Mouse (Mus musculus): ENCODE data around the gene Cobl.

Gene Cobl

DNA sequence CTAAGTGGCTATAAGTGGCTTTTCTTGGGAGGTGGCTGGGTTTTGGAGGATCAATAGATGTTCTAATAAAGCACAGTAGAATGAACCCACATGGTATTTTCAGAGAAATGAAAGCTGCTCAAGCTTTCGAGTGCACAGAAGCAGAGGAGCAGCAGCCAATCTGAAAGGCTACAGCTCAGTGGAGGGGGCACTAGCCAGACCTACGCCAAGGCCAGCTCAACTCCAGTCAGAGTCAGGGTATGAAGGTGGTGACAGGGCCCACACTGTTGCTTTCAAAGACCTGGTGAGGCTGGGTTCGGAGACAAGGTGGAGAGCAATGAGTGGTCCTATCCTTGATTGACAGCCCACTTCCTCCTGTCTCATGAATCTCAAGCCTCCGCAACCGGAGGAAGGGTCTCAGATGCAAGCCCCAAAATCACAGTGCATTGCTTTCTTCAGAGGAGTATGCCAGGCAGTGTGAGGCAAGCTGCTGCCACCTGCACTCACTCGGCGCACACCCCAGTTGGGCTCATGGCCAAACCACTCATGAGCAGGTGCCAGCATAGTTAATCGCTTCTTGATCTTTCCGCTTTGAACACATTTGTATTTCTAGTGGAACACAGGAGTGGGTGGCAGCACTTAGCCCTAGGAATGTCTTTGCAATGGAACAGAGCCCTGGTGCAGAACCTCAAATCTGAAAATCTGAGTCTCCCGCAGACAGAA lies 232.6 kb downstream of the Cobl start:
- in situ Hi-C loops (cut with MboI; ENCODE audit: low sequenced_read_pairs): no loop called here

DNA sequence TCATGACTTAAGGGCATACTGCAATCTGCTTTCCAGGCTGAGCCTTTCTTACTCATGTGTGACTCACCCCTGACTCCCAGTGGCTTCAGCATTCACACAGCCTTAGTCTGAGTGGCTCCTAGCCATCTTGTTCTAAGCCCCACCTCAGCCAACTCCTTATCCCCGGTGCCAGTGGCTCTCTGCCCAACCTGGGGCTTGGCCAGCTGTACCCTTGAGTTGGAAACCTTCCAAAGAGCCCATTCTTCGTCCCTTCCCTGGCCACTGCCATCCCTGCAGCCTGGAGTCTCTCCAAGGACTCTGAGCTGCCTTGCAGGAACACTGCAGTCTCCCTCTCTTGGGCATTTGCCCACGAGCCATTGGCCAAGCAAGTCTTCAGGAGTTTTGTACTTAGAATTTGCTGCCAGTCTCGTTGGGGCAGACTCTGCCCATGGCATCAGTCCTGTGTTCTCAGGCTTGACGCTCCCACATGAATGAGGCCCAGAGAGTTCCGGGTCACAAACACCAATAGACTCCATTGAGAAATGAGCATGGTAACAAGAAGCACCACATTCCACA lies 233.2 kb downstream of the Cobl start:
- in situ Hi-C loops (cut with MboI; ENCODE audit: low sequenced_read_pairs): no loop called here

DNA sequence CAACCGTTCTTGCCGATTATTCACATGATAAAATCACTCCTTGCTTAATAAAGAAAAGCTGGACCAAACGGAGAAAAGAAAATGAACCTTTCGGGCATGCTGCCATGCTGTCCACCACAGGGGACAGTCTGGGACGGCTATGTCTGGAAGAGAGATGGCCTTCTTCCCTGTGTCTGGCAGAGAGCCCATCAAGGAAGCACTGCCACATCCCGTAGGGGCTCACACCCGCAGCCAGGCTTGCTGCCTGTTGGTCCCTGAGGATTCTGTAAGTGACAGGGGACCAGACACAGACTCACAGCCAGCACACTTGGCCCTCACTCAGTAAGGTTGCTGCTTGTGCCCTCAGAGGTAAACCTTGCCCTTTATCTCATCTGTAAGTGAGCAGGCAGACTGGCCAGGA lies 235.3 kb downstream of the Cobl start:
- in situ Hi-C loops (cut with MboI; ENCODE audit: low sequenced_read_pairs): no loop called here

DNA sequence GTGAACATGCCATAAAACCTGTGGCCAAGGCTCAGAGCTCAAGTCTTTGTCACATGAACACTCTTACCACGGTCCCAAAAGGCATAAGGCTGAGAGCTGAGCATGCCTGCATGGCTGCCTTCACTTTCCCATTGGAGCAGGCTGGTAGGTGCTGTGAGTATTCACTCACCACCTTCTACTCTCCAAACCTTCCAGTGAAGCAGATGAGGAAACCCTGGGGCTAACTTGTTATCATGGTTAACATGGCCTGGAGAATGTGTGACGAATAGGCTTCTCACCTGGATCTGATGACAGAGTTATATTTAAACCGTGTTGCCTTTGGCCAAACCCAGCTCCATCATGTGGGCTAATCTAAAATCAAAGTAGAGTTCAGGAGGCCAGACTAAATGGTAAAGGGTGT lies 237.4 kb downstream of the Cobl start:
- in situ Hi-C loops (cut with MboI; ENCODE audit: low sequenced_read_pairs): no loop called here

DNA sequence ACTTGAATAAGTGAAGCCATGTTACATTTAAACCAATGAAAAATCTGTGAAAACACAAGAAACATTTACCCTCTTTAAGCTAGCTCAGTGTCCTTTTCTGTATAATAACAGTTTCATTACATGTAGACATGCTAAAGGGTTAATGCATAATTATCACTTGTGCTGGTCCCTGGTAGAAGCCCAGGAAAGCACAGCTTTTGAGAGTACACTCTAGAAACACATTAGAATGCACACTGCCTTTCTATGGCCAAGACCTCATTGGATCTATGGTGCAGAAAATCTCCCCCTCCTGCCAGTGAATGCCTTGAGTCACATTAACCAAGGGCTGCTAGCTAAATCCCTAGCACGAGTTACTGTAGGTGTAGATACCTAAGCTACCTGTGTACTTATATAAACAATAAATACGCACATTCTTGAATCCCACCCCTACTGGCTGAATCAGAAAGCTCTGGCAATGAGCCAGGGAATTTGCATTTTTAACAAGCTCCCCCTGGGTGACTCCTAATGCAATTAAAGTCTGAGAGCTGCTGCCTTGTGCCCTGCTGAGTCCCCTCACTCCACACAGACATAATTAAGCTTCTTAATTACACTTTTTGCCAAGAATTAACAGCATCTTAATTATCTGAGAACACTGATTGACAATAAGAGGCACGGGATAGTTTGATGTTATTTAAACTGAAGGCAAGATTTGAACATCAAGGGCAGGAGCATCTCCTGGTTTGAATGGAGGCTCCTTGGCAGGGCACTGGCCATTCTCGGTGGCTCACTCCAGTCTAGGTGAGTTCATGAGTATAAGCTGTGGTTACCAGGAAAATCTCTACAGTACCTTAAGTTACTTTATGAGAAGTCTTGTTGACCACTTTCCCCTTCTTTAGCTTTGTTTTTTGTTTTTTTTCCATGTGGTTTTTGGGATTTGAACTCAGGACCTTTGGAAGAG lies 244.9 kb downstream of the Cobl start:
- in situ Hi-C loops (cut with MboI; ENCODE audit: low sequenced_read_pairs): no loop called here

DNA sequence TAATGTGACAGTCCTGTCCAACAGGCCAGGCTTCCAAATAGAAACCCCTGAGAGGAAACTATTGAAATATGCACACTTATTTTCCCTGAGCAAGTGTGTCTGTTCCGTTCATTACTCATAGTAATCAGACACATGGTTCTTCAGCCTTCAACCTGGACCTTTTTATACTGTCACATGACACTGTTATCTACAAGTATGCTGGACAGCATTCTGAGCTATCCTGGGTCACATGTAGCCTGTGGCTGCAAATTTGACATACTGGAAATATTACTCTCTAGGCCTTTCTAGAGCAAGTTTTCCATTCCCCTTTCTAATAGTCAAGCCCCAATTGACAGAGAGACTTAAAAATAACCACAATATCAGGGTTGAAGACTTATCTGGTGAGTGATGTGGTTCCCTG lies 247.9 kb downstream of the Cobl start:
- in situ Hi-C loops (cut with MboI; ENCODE audit: low sequenced_read_pairs): no loop called here

DNA sequence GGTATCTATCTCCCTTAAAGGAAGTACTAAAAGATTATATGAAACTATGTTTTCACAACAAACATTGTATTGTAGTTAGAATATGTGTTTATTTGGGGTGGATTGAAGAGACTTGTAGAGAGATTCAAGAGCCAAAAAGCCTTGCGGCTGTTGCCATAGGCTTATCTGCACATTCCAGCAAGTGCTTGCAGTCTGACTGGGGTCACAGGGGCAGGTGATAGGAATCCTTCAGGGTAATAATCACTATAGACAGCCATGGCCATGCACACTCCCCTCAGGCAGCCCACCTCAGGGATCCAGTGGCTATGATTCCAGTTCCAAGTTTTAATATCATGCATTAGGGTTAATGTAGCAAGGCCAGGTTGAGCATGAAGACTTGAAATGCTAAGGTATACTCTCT lies 249.2 kb downstream of the Cobl start:
- in situ Hi-C loops (cut with MboI; ENCODE audit: low sequenced_read_pairs): no loop called here

DNA sequence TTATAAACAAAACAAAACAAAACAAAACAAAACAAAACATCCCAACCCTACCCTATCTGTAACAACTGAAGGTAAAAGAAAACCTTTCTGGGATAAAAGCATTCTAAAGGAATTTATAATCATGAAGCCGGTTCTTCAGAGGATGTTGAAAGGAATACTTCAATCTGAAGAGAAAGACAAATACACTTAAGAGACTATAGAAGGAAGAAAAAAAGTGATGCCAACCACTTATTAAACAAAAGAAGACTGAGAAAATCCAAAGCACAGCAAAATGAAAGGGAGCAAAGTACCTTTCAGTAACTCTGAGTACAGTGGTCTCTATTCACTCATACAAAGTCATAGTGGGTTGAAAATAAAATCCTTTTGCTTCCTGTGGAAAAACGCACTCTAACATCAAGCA lies 256.2 kb downstream of the Cobl start:
- in situ Hi-C loops (cut with MboI; ENCODE audit: low sequenced_read_pairs): no loop called here

DNA sequence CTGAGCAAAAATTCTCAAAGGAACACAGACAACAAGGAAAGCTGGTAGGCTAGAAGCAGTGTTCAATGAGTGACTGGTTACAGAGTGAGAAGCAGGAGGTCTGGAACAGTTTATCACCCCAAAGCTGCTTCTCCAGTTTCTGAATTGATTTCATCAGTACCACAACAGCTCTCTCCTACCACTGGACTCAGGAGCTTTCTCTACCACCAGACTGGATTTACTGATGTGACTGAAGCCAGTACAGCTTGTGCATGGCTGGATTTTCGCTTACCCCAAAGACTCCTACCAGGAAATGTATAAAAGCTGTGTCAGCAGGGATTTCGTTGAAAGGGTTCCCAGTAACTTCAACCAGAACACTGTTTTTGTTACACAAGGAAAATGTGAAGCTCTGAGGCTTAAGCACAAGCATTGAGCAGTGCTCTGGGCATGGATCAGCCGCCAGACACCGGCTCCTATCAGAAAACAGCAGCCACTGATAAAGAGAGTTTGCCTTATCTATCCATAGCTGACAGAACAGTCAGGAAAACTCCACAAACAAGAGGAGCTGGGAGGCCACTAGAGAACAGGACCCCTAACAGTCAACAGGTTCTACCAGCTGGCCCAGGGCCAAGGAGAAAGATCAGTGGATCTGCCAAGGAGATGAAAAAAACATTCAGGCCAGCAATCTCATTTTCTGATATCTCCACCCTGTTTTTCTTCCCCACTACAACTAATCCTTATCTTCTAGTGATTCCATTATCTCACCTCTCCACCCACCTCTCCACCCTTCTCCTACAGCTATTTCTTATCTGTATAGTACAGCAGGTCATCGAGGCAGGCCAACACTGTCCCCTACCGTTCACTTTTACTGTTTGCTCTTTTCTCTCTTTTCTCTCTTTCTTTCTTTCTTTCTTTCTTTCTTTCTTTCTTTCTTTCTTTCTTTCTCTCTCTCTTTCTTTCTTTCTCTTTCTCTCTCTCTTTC lies 259.3 kb downstream of the Cobl start:
- in situ Hi-C loops (cut with MboI; ENCODE audit: low sequenced_read_pairs): no loop called here

DNA sequence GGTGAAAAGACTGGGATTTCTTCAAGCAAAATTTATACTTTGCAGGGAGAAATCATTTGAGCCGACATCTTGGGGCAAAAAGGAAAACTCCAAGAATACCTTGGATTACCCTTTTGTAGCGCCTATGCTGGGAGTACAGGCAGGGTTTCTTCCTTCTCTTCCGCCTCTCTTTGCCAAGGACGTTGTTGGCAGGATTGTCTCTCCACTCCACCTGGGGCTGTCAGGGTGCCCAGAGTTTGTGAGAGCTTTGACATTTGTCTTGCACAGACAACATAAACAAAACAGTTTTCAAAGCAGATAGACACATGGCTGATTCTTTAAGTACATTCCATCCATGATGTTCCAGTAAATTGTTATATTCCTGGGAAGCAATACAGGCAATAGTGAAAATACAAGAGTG lies 265.3 kb downstream of the Cobl start:
- in situ Hi-C loops (cut with MboI; ENCODE audit: low sequenced_read_pairs): no loop called here

DNA sequence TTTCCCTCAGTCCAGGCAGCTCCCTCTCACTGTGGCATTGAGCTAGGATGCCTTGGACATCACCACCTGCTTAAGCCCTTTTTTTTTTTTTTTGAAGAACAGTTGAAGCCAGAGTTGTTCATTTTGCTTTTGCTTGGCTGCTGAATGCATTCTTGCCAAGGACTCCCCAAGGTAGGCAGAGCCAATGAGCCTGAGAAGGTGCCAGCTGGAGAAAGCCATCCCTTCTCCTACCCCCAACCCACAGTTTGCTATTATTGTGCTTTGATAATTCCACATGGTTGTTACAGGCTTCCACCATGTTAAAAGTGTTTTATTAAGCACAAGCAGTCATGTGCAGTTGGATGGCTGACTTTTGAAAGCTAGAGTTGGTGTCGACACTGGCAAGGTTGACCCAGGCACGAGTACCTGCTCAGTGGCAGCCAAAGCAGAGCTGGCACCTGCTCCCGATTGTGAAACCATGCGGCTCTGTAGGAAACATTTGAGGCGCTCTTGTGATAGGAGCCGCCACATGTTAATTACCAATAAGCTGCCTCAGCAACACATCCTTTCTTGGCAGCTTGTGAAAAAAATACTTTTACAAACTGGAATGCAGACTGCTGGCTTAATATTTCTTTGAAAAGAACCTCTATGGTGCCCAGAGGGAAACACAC lies 265.9 kb downstream of the Cobl start:
- in situ Hi-C loops (cut with MboI; ENCODE audit: low sequenced_read_pairs): no loop called here

DNA sequence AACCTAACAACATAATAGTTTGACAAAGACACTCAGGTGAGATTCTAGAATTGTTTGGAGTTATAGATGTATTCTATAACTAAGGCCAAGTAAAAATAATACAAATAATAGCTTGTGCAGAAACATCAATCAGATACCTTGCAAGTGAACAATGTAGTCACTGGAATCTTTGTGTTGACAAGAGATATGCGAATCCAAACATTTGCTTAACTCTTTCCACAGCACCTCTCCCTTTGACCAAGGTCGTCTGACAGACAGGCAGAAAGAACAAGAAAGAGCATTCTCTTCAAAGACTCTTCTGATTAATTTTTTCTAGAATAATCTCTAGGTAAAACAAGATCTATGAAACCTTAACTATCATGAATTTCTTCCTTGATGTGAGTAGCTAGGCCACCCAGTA lies 266.7 kb downstream of the Cobl start:
- in situ Hi-C loops (cut with MboI; ENCODE audit: low sequenced_read_pairs): no loop called here

DNA sequence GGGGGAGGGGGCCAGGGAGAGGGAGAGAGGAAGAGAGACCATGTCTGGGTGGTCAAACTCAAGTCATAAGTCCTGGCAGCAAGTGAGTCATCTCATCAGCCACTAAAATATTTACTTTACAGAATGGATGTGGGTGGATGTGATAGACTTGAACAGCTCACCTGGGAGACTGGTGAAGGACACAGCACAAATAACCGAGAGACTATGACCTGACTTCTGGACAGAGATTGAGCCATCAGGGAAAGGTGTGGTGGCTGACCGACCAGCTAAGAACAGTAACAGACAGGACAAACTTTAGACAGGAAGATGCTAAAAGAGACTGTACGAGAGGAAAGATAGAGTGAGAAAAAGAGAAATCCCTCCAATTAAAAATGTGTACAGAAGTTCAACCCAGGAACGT lies 267.2 kb downstream of the Cobl start:
- in situ Hi-C loops (cut with MboI; ENCODE audit: low sequenced_read_pairs): no loop called here

DNA sequence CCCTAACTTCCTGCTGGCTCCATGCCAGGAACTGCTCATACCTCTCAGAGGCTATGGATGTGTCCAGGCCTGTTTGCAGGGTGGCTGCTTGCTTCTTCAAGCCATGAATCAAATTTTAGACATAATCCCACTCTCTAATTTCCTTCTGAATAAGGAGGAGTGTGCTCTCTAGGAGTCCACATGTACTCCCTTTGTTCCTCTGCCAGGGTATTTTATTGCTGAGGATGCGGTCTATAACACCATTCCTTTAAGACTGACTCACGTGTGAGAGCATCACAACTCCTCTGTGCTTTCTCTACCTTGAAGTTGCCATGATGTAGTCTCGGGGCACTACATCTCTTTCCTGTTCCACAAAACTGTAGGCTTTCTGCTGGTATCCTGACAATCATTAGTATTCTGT lies 269.4 kb downstream of the Cobl start:
- in situ Hi-C loops (cut with MboI; ENCODE audit: low sequenced_read_pairs): no loop called here

DNA sequence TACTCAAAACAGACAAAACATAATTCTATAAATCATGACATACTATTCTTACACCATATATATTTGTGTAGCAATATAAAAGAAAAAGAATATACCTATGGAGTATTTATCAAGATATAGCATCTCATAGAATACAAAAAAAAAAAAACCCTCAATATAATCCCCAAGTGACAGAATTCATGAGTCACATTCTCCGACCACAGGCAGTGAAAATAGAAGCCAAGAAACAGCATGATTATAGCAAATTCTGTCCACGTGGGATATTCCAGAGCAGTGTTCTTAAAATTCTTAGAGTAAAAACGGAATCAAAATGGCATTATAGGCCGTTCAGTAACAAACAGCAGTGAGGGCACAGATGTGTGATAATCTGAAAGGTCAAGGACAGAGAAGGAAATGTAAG lies 271.4 kb downstream of the Cobl start:
- in situ Hi-C loops (cut with MboI; ENCODE audit: low sequenced_read_pairs): no loop called here

DNA sequence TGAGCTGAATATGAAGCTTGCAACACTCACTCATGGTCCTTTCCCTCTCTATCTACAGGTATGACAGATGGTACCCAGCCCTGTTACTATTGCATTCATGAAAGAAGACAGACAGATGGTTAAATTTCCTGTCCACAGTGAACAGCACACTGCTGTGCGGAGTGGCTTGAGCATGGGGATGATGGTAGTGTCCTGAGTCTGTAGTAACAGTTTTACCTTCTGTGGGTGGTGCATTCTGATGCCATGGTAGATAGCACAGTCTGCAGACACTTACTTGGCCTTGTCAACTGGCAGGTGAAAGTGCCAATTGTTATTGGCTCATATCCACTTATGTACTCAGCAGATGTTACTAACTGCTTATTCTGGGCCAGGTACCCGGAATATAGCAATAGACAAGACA lies 273.4 kb downstream of the Cobl start:
- in situ Hi-C loops (cut with MboI; ENCODE audit: low sequenced_read_pairs): no loop called here

DNA sequence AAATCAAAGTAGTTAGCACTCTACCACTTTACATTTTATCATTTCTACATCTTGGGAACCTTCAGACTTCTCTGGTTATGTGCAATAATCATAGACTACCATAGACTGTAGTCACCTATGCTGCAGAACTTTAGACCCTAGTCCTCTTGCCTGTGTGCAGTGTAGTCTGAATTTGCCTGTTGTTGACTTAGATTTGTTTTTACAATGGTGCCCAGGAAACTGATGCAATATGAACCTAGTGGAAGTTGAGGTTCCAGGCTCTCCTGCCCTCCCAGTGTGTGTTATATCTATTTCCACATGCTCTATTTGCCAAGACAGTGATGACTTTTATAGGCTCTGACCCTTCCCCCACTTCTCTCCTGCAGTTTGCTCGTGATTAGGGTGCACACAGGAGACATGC lies 274.3 kb downstream of the Cobl start:
- in situ Hi-C loops (cut with MboI; ENCODE audit: low sequenced_read_pairs): no loop called here
